Mouse (Mus musculus): Measurements from ENCODE around the gene Olfr836. TPM values are rescaled to one million over a fixed set of nuclear protein-coding genes. Genes with fewer than 3 reads are reported as not detected.
"Not testable (repeated sequence)": the region's sequence is repeated elsewhere in the genome, so short reads cannot be mapped to it uniquely, and the experiment has no call there.

The Olfr836 gene
- polyA plus RNA-seq (2015; fragmentation: Nextera tagmentation; extraction: Ambion mirVana): not detected in 2 replicates

DNA sequence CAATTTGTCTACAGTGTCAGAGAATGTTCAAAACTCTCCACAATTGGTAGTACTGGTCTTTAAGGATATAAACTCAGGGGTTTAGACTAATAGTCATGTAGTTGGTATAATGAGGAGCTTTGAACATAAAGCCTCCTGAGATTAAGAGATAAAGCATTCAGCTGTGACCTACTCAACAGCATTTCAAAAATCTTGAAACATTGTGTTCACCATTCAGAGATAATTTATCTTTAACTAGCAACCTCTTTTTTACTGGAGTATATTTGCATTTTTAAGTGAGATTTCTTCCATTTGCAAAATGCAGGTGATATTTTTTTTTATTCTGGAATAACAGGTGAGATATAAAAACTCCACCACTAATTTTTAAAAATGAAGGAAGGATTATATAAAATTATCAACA, at the start of gene Olfr836:
Gene Olfr836, plus strand, starts transcription at position 301 of the 400 bp plus-strand sequence.
- ATAC-seq (replicated peaks; ENCODE audit: low FRiP score, low read depth) (no peak), DNase-seq (ENCODE audit: low spot score) (no peak)
- Histone ChIP-seq H3K27me3 (ENCODE audit: insufficient read depth, low read length) (no peaks in the 10 kb centered on the region), H3K4me2 (ENCODE audit: low read length) (no peak within 1 kb of the TSS), H3K36me3 (ENCODE audit: insufficient read depth, low read length) (no peaks in the 10 kb centered on the region), H3K4me3 (replicated peaks; ENCODE audit: low read depth, low read length) (no peak within 1 kb of the TSS), H3K9ac (ENCODE audit: low read depth, low read length) (no peak within 1 kb of the TSS), H3K27ac (no peak within 1 kb of the TSS), H3K4me1 (replicated peaks; ENCODE audit: insufficient read depth, low read length) (no peaks in the 10 kb centered on the region), H3K9me3 (replicated peaks; ENCODE audit: low read length) (no peaks in the 10 kb centered on the region)
- no peak for TF ChIP-seq CTCF (IDR thresholded peaks at IDR 0.05; ENCODE audit: low read depth)

GRCm38 (mm10) chr9:19084986-19085385, 35.2 kb upstream of the Olfr836 start:
- no peaks in the 10 kb centered on the region for H3K9me3 ChIP-seq (replicated peaks; ENCODE audit: low read length)
- ATAC-seq (replicated peaks; ENCODE audit: low FRiP score, low read depth) (no peak), DNase-seq (ENCODE audit: low spot score) (no peak)
- H3K36me3 ChIP-seq (ENCODE audit: insufficient read depth, low read length): no peaks in the 10 kb centered on the region
- 30% methylated on average over 3 of the region's 3 CpGs for WGBS
- H3K4me2 ChIP-seq (ENCODE audit: low read length): no peak overlapping the region
- H3K27ac ChIP-seq: no peak overlapping the region
- no peak overlapping the region for H3K4me3 ChIP-seq (replicated peaks; ENCODE audit: low read depth, low read length)
- TF ChIP-seq CTCF (IDR thresholded peaks at IDR 0.05; ENCODE audit: low read depth): peak; percentile 8; the same call in 1 of the 2 replicates
- no peak overlapping the region for H3K9ac ChIP-seq (ENCODE audit: low read depth, low read length)
- no peaks in the 10 kb centered on the region for H3K27me3 ChIP-seq (ENCODE audit: insufficient read depth, low read length)
- H3K4me1 ChIP-seq (replicated peaks; ENCODE audit: insufficient read depth, low read length): no peaks in the 10 kb centered on the region

- ATAC-seq (replicated peaks; ENCODE audit: low FRiP score, low read depth); H3K36me3 ChIP-seq (ENCODE audit: insufficient read depth, low read length); H3K27me3 ChIP-seq (ENCODE audit: insufficient read depth, low read length); H3K27ac ChIP-seq; DNase-seq (ENCODE audit: low spot score); H3K9me3 ChIP-seq (replicated peaks; ENCODE audit: low read length); H3K9ac ChIP-seq (ENCODE audit: low read depth, low read length); H3K4me2 ChIP-seq (ENCODE audit: low read length); H3K4me1 ChIP-seq (replicated peaks; ENCODE audit: insufficient read depth, low read length); H3K4me3 ChIP-seq (replicated peaks; ENCODE audit: low read depth, low read length): not testable (repeated sequence)
- 61% methylated on average over 6 of the region's 6 CpGs for WGBS
These were observed 27.1 kb upstream of the Olfr836 start for GRCm38 (mm10) chr9:19092889-19093753.

GRCm38 (mm10) chr9:19097286-19097685, 22.9 kb upstream of the Olfr836 start:
- Histone ChIP-seq H3K27me3 (ENCODE audit: insufficient read depth, low read length) (no peaks in the 10 kb centered on the region), H3K4me1 (replicated peaks; ENCODE audit: insufficient read depth, low read length) (no peaks in the 10 kb centered on the region), H3K4me3 (replicated peaks; ENCODE audit: low read depth, low read length) (no peak overlapping the region), H3K9me3 (replicated peaks; ENCODE audit: low read length) (no peaks in the 10 kb centered on the region), H3K27ac (no peak overlapping the region), H3K4me2 (ENCODE audit: low read length) (no peak overlapping the region), H3K9ac (ENCODE audit: low read depth, low read length) (no peak overlapping the region), H3K36me3 (ENCODE audit: insufficient read depth, low read length) (no peaks in the 10 kb centered on the region)
- no peak for TF ChIP-seq CTCF (IDR thresholded peaks at IDR 0.05; ENCODE audit: low read depth)
- no peak for ATAC-seq (replicated peaks; ENCODE audit: low FRiP score, low read depth)
- 89% methylated on average over 4 of the region's 4 CpGs for WGBS
- no peak for DNase-seq (ENCODE audit: low spot score)

DNA sequence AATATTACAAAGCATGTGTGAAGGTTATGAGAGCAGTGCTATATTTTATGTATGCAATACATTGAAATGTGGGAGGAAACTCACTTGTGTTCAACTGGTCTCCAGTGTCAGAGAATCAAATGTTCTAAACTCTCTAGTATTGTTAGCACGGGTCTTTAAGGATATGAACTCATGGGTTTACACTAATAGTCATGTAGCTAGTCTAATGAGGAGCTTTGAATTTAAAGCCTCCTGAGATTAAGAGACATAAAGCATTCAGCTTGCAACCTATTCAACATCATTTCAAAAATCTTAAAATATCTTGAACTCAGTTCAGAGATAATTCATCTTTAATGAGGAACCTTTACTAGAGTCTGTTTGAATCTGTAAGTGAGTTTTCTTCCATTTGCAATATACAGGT, 15.8 kb downstream of the Olfr836 start, which contains the start of gene Olfr837:
Gene Olfr837, plus strand, starts transcription at position 301 of the 400 bp plus-strand sequence.
- Histone ChIP-seq H3K9ac (ENCODE audit: low read depth, low read length) (no peak within 1 kb of the TSS), H3K36me3 (ENCODE audit: insufficient read depth, low read length) (no peaks in the 10 kb centered on the region), H3K4me2 (ENCODE audit: low read length) (no peak within 1 kb of the TSS), H3K9me3 (replicated peaks; ENCODE audit: low read length) (no peaks in the 10 kb centered on the region), H3K4me1 (replicated peaks; ENCODE audit: insufficient read depth, low read length) (no peaks in the 10 kb centered on the region), H3K4me3 (replicated peaks; ENCODE audit: low read depth, low read length) (no peak within 1 kb of the TSS), H3K27me3 (ENCODE audit: insufficient read depth, low read length) (no peaks in the 10 kb centered on the region), H3K27ac (no peak within 1 kb of the TSS)
- DNase-seq (ENCODE audit: low spot score): no peak
- no peak for TF ChIP-seq CTCF (IDR thresholded peaks at IDR 0.05; ENCODE audit: low read depth)
- ATAC-seq (replicated peaks; ENCODE audit: low FRiP score, low read depth): no peak
- 83% methylated on average over 1 of the region's 1 CpGs for WGBS

Other genes with a start within 250 kb of the Olfr836 start
- 0.07 TPM in 1 of 2 replicates, not detected in the other for gene Olfr830, start 245.7 kb upstream of the Olfr836 start, polyA plus RNA-seq (2015; fragmentation: Nextera tagmentation; extraction: Ambion mirVana)
- gene Olfr832, start 183.3 kb upstream of the Olfr836 start, polyA plus RNA-seq (2015; fragmentation: Nextera tagmentation; extraction: Ambion mirVana): 0.04 TPM in 1 of 2 replicates, not detected in the other
- not detected in 2 replicates for gene Olfr834, start 132.4 kb upstream of the Olfr836 start, polyA plus RNA-seq (2015; fragmentation: Nextera tagmentation; extraction: Ambion mirVana)
- not detected in 2 replicates for gene Olfr835, start 87.6 kb upstream of the Olfr836 start, polyA plus RNA-seq (2015; fragmentation: Nextera tagmentation; extraction: Ambion mirVana)
- gene Olfr837, start 15.9 kb downstream of the Olfr836 start, polyA plus RNA-seq (2015; fragmentation: Nextera tagmentation; extraction: Ambion mirVana): not detected in 2 replicates
- not detected in 2 replicates for gene Olfr839-ps1, start 56.9 kb downstream of the Olfr836 start, polyA plus RNA-seq (2015; fragmentation: Nextera tagmentation; extraction: Ambion mirVana)
- gene Olfr843, start 131.6 kb downstream of the Olfr836 start, polyA plus RNA-seq (2015; fragmentation: Nextera tagmentation; extraction: Ambion mirVana): not detected in 2 replicates
- gene Olfr844, start 196.0 kb downstream of the Olfr836 start, polyA plus RNA-seq (2015; fragmentation: Nextera tagmentation; extraction: Ambion mirVana): not detected in 2 replicates
- gene Olfr845, start 216.1 kb downstream of the Olfr836 start, polyA plus RNA-seq (2015; fragmentation: Nextera tagmentation; extraction: Ambion mirVana): not detected in 2 replicates
- gene Olfr846, start 243.6 kb downstream of the Olfr836 start, polyA plus RNA-seq (2015; fragmentation: Nextera tagmentation; extraction: Ambion mirVana): not detected in 2 replicates

All from kidney, postnatal 0 days (tissue).